Mouse (Mus musculus) brain, embryonic 18.5 days (tissue): Measurements from ENCODE around the gene Atp6v0d1.

Source experiments
- DNase-seq: peaks from one replicate; pipeline ENCODE4 v3.0.0-alpha.2; 2012; ENCODE audit warnings: low read depth, low spot score

The Atp6v0d1 gene

GRCm38 (mm10) chr8:105504617-105505016 lies 61.2 kb downstream of the Atp6v0d1 start:
- DNase-seq, result no peak

GRCm38 (mm10) chr8:105499787-105500186 lies 66.1 kb downstream of the Atp6v0d1 start:
- no peak for DNase-seq

GRCm38 (mm10) chr8:105496439-105497180 lies 69.2 kb downstream of the Atp6v0d1 start, which contains the start of gene Zdhhc1:
Zdhhc1 (minus strand) TSS chr8:105496902.
- no peak for DNase-seq

GRCm38 (mm10) chr8:105495350-105496302 lies 70.2 kb downstream of the Atp6v0d1 start:
- DNase-seq, result no peak

GRCm38 (mm10) chr8:105494566-105494965 lies 71.3 kb downstream of the Atp6v0d1 start:
- DNase-seq, result no peak

GRCm38 (mm10) chr8:105493495-105493894 lies 72.4 kb downstream of the Atp6v0d1 start:
- DNase-seq, result no peak

GRCm38 (mm10) chr8:105489281-105489680 lies 76.6 kb downstream of the Atp6v0d1 start:
- DNase-seq, result no peak

- DNase-seq, result no peak
Measured at GRCm38 (mm10) chr8:105488082-105488481, 77.8 kb downstream of the Atp6v0d1 start.

- DNase-seq, result no peak
Measured at GRCm38 (mm10) chr8:105484392-105484791, 81.5 kb downstream of the Atp6v0d1 start.

- no peak for DNase-seq
Measured at GRCm38 (mm10) chr8:105484030-105484368, 81.8 kb downstream of the Atp6v0d1 start.

- no peak for DNase-seq
Measured at GRCm38 (mm10) chr8:105483212-105484029, 82.4 kb downstream of the Atp6v0d1 start.

- DNase-seq, result no peak
Measured at GRCm38 (mm10) chr8:105482123-105482522, 83.7 kb downstream of the Atp6v0d1 start.

GRCm38 (mm10) chr8:105481453-105481852 lies 84.4 kb downstream of the Atp6v0d1 start:
- DNase-seq, result no peak

GRCm38 (mm10) chr8:105481013-105481412 lies 84.8 kb downstream of the Atp6v0d1 start:
- no peak for DNase-seq

GRCm38 (mm10) chr8:105477792-105478191 lies 88.1 kb downstream of the Atp6v0d1 start:
- no peak for DNase-seq

GRCm38 (mm10) chr8:105476628-105477413 lies 89.0 kb downstream of the Atp6v0d1 start:
- no peak for DNase-seq

GRCm38 (mm10) chr8:105476161-105476560 lies 89.7 kb downstream of the Atp6v0d1 start:
- no peak for DNase-seq

- DNase-seq, result no peak
Measured at GRCm38 (mm10) chr8:105475742-105476141, 90.1 kb downstream of the Atp6v0d1 start.

GRCm38 (mm10) chr8:105475254-105475653 lies 90.6 kb downstream of the Atp6v0d1 start:
- no peak for DNase-seq

- DNase-seq, result no peak
Measured at GRCm38 (mm10) chr8:105474680-105475079, 91.2 kb downstream of the Atp6v0d1 start.
